Mouse (Mus musculus): Measurements from ENCODE around the gene Slc26a1.

- TF ChIP-seq POLR2A (IDR thresholded peaks at IDR 0.05; ENCODE audit: insufficient read depth, low read length) (no peak), CTCF (IDR thresholded peaks at IDR 0.05; ENCODE audit: low read depth, low read length) (no peak)
Measured at GRCm38 (mm10) chr5:108658611-108659010, 16.8 kb downstream of the Slc26a1 start.
